Mouse (Mus musculus): ENCODE results near the gene 4930519P11Rik.

Gene 4930519P11Rik

DNA sequence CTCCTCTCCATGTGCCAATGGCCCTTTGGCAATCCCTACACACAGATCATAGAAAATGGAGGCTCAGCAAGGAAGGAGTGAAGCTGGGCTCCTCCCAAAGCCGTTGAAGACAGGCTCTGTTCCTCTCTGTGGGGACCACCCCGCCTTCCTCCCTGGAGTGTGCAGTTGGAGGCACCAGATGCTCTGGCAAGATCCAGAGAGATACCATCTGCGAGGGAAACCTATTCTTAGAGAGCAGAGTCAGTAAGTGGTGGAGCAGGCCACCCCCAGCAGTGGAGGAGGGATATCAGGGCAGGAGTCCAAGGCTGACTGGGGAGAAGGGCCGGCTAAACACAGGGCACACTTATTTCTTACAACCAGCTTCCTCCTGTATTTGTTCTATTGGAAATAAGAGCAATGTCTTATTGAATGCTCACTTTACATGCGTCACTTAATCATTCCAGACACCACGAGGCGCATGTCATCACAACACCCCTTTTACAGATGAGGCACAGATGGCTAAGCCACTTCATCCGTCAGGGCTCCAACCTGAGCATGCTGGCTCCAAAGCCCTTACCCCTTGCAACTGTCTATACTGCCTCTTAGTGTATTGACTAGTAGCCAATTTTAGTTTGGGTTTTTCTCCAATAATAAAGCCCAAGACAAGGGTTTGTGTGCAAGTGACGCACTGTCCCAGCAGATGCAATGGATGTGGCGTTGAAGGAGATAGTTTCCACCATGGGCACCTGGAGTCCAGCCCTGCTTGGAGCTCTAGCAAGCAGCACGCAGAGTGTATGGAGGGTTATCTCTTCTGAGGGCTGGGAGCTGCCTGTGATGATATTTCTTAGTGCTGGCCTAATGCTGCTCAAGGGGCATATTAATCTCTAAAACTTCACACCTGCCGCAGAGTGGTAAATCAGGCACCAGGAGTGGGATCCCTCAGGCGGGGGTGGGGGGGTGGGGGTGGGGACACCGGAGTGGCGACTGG lies 29.0 kb downstream of the 4930519P11Rik start:
- DNase-seq (ENCODE audit: low read depth) = no peak

DNA sequence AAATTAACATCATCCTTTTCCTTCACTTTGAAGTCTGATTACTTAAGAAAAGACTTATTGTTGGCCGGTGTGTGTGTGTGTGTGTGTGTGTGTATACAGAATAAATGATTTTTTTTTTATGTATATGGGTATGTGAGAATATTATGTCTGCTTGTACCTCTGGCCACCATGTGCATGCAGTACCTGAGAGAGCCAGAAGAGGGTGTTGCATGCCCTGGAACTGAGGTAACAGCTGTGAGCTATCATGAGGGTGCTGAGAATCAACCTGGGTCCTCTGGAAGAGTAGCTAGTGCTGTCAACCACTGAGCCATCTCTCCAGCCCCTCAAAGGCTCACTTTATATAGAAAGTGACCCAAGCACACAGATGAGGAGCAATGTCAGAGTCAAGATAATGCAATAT lies 31.8 kb downstream of the 4930519P11Rik start:
- no peak for DNase-seq (ENCODE audit: low read depth)

DNA sequence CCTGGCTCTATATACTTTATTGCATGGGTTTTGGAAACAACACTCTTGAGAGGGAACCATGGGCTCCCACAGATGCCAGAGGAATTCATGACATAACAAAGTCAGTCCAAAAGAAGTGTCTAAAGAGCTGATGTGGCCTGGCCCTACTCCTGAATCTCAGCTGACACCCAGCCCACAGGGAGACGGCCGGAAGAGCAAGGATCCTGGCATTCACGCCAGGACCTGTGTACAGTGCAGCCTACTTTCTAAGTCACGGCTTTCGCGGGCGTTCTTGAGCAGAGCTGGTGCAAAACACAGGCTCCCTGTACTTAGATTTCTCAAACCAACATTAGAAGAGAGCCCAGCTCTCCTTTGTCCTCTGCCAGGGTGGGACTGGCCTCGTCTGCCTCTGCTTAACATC lies 32.7 kb downstream of the 4930519P11Rik start:
- peak; percentile 46 for DNase-seq (ENCODE audit: low read depth)

DNA sequence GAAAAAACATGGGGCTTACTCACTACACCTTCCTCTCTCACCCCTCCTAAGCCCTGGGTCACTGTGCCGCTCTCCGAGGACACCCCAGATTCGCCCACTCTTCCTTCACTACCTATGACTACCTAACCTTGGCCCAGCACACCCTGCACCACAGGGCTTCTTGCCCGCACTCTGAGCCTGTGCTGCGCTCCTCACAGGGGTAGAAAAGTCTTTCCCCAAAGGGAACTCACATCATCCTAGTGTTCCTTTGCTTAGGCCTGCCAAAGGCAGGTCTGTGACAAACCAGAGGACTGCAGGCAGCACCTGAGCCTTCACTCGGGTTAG lies 35.5 kb downstream of the 4930519P11Rik start:
- DNase-seq (ENCODE audit: low read depth) = no peak

DNA sequence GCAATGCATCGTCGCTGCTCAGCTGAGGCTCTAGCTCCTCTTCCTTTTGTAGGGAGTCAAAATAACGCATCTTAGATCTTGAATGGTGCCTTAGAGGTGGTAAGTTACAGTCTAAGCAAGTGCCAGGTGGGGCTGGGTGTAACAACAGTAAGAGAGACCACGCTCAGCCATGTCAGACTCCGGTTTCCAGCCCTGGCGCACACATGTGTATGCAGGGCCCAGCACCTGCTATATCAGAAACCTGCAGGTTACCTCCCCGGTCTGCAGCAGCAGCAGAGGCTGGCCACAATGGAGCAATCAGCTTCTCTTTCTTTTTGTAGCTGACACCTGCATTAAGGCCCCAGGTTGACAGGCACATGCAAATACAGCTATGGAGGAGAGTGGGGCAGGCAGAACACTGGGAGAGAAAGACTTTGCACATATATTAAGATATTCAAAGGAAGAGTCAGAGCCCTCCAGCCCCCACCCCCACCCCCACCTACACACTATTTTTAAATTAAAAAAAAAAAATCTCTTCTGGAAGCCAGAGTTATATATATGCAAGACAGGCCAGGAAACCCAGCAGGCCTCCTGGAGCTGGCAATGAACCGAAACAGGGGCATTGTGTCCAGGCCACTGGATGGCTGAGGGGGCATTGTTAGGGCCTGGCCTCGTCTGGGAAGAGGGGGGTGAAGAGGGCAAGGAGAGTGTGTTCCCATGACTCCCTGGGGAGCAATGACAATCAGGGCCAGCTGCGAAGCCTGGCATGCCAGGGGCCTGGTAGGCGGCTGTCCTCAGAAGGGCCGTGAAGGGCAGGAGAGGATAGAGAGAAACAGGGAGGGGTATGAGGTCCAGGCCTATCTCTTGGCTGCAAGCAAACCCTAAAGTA lies 36.1 kb downstream of the 4930519P11Rik start:
- DNase-seq (ENCODE audit: low read depth) = no peak

DNA sequence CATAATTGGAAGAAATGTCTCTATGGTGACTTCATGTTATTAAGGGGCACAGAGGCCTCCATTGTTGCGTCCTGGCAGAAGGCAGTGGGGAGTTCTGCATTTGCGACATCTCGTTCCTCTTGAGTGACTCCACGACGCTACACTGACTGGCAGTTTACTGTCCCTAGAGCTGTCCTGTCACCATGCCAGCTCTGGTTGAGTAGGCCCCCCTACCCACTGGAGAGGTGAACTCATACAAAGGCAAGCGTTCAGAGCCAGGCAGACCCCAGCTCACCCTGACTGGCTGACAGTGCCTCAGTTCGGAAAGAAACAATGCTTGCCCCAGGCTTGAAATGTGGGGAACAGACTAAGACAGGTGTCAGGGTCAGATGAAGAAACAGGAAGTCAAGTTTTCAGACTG lies 39.0 kb downstream of the 4930519P11Rik start:
- no peak for DNase-seq (ENCODE audit: low read depth)

DNA sequence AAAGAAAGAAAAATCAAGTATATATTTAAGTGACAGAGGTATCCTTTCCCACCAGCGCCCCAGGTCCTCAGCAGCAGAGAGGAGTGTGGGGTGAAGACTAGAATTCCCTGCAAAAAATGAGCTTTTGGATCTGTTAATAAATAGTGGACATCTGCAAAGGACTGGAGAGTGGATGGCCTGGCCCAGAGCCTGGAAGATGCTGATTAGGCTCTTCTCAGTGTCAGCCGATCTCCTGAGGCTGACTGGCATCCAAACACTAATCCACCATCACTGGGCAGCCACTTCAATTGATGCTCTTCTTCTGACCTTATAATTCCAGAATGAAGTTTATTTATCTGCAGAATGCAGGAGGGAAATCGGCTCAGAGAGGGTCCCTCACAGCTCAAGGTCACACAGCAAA lies 40.2 kb downstream of the 4930519P11Rik start:
- DNase-seq (ENCODE audit: low read depth) = no peak

DNA sequence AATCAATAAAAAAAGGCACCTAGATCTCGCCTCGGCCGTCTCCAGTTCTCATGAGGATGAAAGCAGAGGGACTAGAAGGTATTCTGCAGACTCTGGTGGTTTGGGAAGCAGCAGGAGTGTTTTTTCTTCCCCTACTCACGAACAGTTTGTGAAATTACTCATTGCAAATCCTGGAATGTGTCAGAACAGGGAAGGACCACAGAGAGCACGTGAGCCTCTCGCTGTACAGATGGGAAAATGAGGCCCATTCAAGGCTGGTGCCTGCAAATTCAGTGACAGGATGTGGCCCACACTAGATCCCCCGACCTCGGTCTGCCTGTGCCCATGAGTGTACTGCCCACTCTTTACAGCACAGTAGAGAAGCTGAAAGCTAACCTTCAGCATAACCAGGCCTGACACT lies 41.3 kb downstream of the 4930519P11Rik start:
- DNase-seq (ENCODE audit: low read depth) = no peak

DNA sequence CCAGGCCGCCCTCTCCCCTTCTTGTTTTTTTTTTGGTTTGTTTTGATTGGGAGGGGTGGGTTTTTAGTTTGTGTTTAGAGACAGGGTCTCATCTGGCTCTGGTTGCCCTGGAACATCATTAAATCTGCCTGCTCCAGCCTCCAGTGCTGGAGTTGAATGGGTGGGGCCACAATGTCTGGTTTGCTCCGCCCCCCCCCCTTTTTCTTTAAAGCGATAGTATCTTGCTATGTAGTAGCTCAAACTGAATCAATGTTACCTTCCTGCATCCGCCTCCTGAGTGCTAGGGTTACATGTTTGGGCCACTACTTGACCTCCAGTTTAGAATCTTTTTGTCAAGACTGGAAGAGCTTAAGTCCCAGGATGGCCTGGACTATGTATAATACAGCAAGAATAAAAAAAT lies 42.0 kb downstream of the 4930519P11Rik start:
- no peak for DNase-seq (ENCODE audit: low read depth)

DNA sequence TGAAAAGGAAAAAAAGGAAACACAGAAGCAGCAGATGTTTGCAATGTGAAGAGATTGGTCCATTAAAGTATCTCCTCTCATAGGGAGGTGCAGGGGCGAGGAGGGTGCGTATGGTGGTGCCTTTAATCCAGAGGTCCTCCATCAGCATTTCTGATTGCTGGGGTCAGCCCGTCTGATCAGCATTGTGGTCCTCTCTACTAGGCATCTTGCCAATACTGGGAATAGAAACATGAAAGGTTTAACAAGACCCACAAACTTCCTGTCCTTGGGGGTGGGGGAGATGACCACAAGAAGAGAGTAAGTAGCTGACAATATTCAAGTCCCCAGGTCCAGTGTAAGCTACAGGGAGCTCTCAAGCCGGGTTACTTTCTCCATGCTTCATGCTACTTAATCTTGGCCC lies 42.6 kb downstream of the 4930519P11Rik start:
- no peak for DNase-seq (ENCODE audit: low read depth)

DNA sequence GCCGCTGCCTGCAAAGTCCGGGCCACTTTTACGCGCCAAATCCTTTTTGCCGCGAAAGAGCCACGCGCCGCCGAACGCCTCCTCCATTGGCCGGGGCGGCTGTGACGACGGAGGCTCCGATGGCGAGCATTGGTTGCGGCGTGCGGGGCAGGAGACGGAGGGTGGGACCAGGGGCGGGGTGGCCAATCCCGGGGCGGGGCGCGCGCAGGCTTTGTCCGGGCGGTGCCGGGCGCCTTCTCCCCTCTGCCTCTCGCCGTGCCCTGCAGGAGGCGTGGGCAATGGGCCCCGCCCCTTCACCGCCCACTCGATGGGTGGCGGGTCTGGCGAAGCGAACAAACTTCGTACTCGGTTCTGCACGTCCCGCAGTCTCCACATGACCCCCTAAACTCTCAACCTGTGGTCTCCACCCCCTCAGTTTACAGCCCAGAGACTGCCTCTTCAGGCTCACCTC lies 43.4 kb downstream of the 4930519P11Rik start, which contains the start of gene E2f1:
Gene E2f1, minus strand, starts transcription at position 57 of the 451 bp plus-strand sequence.
- peak; percentile 82 for DNase-seq (ENCODE audit: low read depth)

DNA sequence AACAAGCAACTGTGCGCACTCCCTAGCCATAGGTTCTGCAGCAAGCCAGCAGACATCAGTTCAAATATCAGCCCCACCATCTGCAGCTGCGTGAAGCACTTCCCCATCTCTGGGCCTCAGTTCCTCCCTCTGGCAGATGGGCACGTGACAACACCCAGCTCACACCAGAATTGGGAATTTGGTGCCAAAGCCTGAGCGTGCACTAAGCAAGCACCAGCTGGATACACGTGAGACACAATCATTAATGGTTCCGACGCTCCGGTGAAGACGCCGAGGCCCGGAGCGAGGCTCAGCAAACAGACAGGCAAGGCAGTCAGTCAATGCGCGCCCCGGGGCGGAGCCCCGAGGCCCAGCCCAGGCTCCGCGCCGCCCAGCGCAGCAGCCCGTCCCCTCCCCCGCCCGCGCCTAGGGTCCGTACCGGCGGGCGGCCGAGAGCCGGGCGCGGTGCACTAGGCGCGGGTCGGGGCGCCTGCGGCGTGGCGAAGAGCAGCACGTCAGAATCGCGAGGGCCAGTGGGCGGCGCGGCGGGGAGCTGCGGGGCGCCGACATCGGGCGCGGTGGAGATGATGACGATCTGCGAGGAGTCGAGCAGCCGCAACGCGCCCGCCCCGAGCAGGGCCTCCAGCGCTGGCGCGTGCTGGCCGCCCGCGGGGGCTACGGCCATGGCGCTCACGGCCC lies 44.0 kb downstream of the 4930519P11Rik start:
- DNase-seq (ENCODE audit: low read depth) = no peak

DNA sequence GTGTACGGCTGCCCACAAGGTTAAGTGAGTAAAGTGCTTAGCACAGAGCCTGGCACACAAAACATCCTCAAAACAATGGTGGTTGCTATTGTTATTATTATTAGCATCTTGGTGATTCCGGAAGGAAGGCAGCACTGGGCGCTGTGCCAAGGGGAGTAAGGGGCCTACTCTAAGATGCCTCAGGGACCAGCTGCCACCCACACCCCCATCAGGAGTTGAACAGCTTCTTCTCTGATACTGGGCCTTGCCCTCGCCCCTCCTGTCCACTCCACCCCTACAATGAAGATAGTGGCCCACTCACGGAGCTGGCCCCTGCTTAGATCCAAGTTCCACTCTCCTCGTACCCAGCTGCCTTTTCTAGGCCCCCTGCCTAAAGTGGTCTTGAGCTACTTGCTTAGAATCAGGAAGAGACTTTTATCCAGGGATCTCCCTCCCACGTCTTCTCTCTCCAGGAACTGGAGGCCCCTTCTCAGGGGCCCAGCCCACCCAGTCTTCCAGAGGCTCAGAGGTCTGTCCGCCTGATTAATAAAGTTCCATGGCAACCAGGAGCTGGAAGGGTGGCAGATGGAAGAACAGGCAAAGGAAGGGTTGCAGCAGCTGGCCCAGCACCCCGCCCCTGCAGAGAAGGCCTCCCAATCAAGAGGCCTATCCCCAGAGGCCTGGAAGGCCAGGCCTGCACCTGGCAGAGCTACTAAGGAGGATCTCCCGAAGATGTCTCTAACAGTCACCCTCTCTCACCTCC lies 44.7 kb downstream of the 4930519P11Rik start:
- DNase-seq (ENCODE audit: low read depth) = no peak

DNA sequence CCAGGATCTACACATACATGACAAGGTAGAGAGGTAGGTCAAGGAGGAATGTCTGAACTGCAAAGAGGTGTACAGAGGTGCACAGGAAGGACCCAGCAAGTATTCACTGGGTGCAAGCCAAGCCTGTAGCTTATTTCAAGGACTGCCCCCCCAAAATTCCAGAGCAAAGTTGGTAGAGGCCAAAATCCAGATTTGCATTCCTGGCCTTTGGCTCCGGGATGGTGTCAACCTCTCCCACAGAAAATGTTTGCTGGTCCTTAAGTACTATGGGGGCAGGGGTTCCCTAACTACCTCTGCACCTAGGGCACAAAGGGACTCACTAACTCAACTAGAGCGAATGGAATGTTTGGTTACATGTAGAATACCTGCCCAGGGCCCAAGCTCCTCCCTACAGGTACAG lies 45.5 kb downstream of the 4930519P11Rik start:
- DNase-seq (ENCODE audit: low read depth) = no peak

DNA sequence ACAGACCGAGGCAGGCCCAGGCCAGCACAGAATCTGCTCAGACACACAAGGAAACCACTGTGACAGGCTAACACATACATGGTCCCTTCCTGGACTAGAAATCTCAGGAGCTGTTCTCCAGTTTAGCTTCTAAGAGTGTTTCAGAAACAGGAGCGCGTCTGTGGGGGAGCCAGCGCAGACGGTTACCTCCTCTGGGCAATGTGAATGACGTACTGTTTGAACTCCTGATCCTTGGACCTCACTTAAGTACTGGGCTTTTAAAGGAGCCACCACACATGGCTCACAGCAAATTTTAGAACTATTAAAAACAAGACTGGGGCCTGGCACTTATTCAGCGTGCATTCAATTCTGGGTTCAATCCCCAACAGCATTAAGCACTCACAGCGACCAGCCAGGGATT lies 46.6 kb downstream of the 4930519P11Rik start:
- DNase-seq (ENCODE audit: low read depth) = no peak

DNA sequence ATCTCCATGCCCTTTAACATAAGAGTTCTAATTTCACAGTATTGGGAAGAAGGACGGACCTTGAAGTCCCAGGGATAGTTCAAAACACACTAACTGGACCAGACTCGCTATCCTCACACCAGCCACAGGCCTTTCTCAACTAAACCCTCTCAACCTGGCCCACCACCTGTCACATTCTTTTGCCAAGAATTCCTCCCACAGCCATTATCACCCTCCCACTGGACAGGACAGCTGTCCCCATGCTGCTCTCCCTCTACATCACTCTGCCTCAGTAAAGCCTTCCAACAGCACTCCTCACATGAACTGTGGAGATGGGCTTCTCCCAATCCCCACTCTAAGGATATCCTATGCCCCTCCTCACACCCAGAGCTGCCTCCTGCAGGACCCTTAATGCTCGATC lies 47.7 kb downstream of the 4930519P11Rik start:
- DNase-seq (ENCODE audit: low read depth) = no peak

DNA sequence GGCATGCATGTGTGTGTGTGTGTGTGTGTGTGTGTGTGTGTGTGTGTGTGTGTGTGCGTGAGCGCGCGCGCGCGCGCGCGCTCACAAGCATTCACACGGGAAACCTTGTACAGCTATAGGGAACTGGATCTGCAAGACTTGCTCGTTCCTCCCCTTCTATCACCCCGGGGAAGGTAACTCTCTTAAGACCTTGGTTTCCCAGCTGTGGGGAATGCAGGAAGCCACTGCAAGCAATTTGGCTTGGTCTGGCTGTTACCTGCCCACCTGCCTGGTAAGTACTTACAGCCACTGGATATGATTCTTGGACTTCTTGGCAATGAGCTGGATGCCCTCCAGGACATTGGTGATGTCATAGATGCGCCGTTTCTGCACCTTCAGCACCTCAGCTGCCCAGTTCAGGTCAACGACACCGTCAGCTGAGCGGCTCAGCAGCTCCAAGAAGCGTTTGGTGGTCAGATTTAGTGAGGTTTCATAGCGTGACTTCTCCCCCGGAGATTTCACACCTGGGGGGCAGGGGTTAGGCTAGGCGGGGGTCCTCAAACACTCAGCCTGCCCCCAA lies 49.5 kb downstream of the 4930519P11Rik start:
- no peak for DNase-seq (ENCODE audit: low read depth)

All from fibroblast of lung, adult 2 months (primary cell).